Mouse (Mus musculus) CH12.LX (cell line): ENCODE measurements around the gene Sarnp. TPM values are rescaled to one million over a fixed set of nuclear protein-coding genes. Genes with fewer than 3 reads are reported as not detected.

Source experiments
- DNase-seq: peaks from one replicate; pipeline ENCODE4 v3.0.0-alpha.2; 2013; ENCODE audit errors: extremely low read depth
- H3K27ac ChIP-seq: 2 replicates; pipeline ENCODE4 v1.5.1; 2012; ENCODE audit warnings: low read depth, mild to moderate bottlenecking, control low read depth, moderate library complexity; ENCODE audit not compliant: insufficient read depth
- H3K27me3 ChIP-seq: replicated peaks from 2 replicates; pipeline ENCODE3; 2012; ENCODE audit warnings: inconsistent platforms
- H3K36me3 ChIP-seq, 2 experiments: replicated peaks in 1 of 2; 2 replicates each; pipeline versions ENCODE3 to v1.6.1; 2012; ENCODE audit warnings: inconsistent platforms in 1 of 2, low read length in 1 of 2, mild to moderate bottlenecking in 1 of 2, mixed read lengths in 1 of 2, moderate library complexity in 1 of 2; ENCODE audit not compliant: control insufficient read depth in 1 of 2, insufficient read depth in 1 of 2
- H3K4me1 ChIP-seq, 2 experiments: 2 replicates each; pipeline ENCODE4 v1.6.1; 2012; ENCODE audit warnings: inconsistent platforms in 1 of 2, moderate library complexity in 1 of 2; ENCODE audit not compliant: insufficient read depth in 2 of 2, control insufficient read depth in 1 of 2
- H3K4me2 ChIP-seq: 2 replicates; pipeline ENCODE4 v1.6.1; 2012; ENCODE audit warnings: low read depth, mild to moderate bottlenecking, control low read depth; ENCODE audit not compliant: poor library complexity, insufficient read depth, severe bottlenecking
- H3K4me3 ChIP-seq, 3 experiments: fragments of 150-350 bp in 1 of 3; sonication (generic) in 1 of 3; replicated peaks in 1 of 3; 2 replicates each; pipeline versions ENCODE3 to v1.5.1; 2011 to 2012; ENCODE audit warnings: low read depth in 2 of 3, low read length in 2 of 3, mild to moderate bottlenecking in 2 of 3, moderate library complexity in 2 of 3, control low read depth in 1 of 3, improper control_type of control experiment in 1 of 3, inconsistent platforms in 1 of 3, mixed read lengths in 1 of 3; ENCODE audit not compliant: poor library complexity in 1 of 3
- H3K79me2 ChIP-seq: replicated peaks from 2 replicates; pipeline ENCODE4 v1.6.1; 2012; ENCODE audit warnings: mild to moderate bottlenecking, moderate library complexity; ENCODE audit not compliant: control insufficient read depth, poor library complexity, insufficient read depth, severe bottlenecking; ENCODE audit errors: extremely low read depth
- H3K9ac ChIP-seq: 2 replicates; pipeline ENCODE4 v1.6.1; 2012; ENCODE audit warnings: low read depth, mild to moderate bottlenecking, control low read depth, moderate library complexity; ENCODE audit not compliant: insufficient read depth
- H3K9me3 ChIP-seq: replicated peaks from 2 replicates; pipeline ENCODE3; 2012; ENCODE audit warnings: low read length, inconsistent platforms, mixed read lengths
- CTCF ChIP-seq, 2 experiments: IDR thresholded peaks in 1 of 2; conservative IDR thresholded peaks in 1 of 2; 2 replicates each; pipeline ENCODE4 v1.5.1; 2011 to 2012; ENCODE audit warnings: low read depth in 2 of 2, low read length in 2 of 2, improper control_type of control experiment in 1 of 2, inconsistent platforms in 1 of 2, mild to moderate bottlenecking in 1 of 2, moderate library complexity in 1 of 2
- ELF1 ChIP-seq: IDR thresholded peaks from 2 replicates; pipeline ENCODE4 v1.6.1; 2014; ENCODE audit warnings: low read depth, mild to moderate bottlenecking, inconsistent platforms, low read length, improper control_type of control experiment
- EP300 ChIP-seq: IDR thresholded peaks from 2 replicates; pipeline ENCODE4 v1.6.1; 2011; ENCODE audit warnings: low read length, improper control_type of control experiment
- ETS1 ChIP-seq: conservative IDR thresholded peaks from 2 replicates; pipeline ENCODE4 v1.6.1; 2012; ENCODE audit warnings: low read depth, mild to moderate bottlenecking, inconsistent platforms, low read length, improper control_type of control experiment, moderate library complexity
- GABPA ChIP-seq: IDR thresholded peaks from 2 replicates; pipeline ENCODE4 v1.6.1; 2012; ENCODE audit warnings: low read depth, low read length, improper control_type of control experiment, inconsistent platforms; ENCODE audit not compliant: insufficient replicate concordance
- HCFC1 ChIP-seq: IDR thresholded peaks from 2 replicates; pipeline ENCODE4 v1.6.1; 2012; ENCODE audit warnings: low read depth, mild to moderate bottlenecking, inconsistent platforms, low read length, improper control_type of control experiment
- JUN ChIP-seq: IDR thresholded peaks from 2 replicates; pipeline ENCODE4 v1.6.1; 2011; ENCODE audit warnings: low read depth, mild to moderate bottlenecking, low read length, improper control_type of control experiment, moderate library complexity; ENCODE audit not compliant: insufficient read depth
- MAX ChIP-seq: IDR thresholded peaks from 2 replicates; pipeline ENCODE4 v1.6.1; 2011; ENCODE audit warnings: low read length, improper control_type of control experiment
- MXI1 ChIP-seq: IDR thresholded peaks from 2 replicates; pipeline ENCODE4 v1.6.1; 2011; ENCODE audit warnings: mild to moderate bottlenecking, low read depth, low read length, improper control_type of control experiment
- MYC ChIP-seq: IDR thresholded peaks from 2 replicates; pipeline ENCODE4 v1.6.1; 2011; ENCODE audit warnings: low read depth, mild to moderate bottlenecking, improper control_type of control experiment, low read length
- NELFE ChIP-seq: IDR thresholded peaks from 2 replicates; pipeline ENCODE4 v1.6.1; 2011; ENCODE audit warnings: low read depth, low read length, improper control_type of control experiment
- POLR2AphosphoS2 ChIP-seq: IDR thresholded peaks from 2 replicates; pipeline ENCODE4 v1.6.1; 2011; ENCODE audit warnings: low read depth, low read length, improper control_type of control experiment
- SMC3 ChIP-seq: IDR thresholded peaks from 2 replicates; pipeline ENCODE4 v1.6.1; 2011; ENCODE audit warnings: low read depth, low read length, improper control_type of control experiment
- TCF12 ChIP-seq: IDR thresholded peaks from 2 replicates; pipeline ENCODE4 v1.6.1; 2014; ENCODE audit warnings: low read depth, mild to moderate bottlenecking, inconsistent platforms, low read length, improper control_type of control experiment
- USF2 ChIP-seq: conservative IDR thresholded peaks from 2 replicates; pipeline ENCODE4 v1.6.1; 2011; ENCODE audit warnings: low read depth, low read length, improper control_type of control experiment
- ZMIZ1 ChIP-seq: IDR thresholded peaks from 2 replicates; pipeline ENCODE4 v1.6.1; 2012; ENCODE audit warnings: low read depth, mild to moderate bottlenecking, inconsistent platforms, low read length, improper control_type of control experiment
- ZNF384 ChIP-seq: IDR thresholded peaks from 2 replicates; pipeline ENCODE4 v1.6.1; 2012; ENCODE audit warnings: low read depth, low read length, improper control_type of control experiment, inconsistent platforms
- dilution Hi-C: fragments of 300-500 bp; cut with MboI; formaldehyde crosslinking; loops from 2 replicates; pipeline ENCODE4 v1.14.3; 2020; ENCODE audit warnings: low sequenced_read_pairs; ENCODE audit not compliant: extremely low pct_unique_long_range_greater_than_20kb, extremely low pct_ligation_motif_present
- in situ Hi-C: fragments of 300-500 bp; cut with MboI; formaldehyde crosslinking; loops from 3 replicates; pipeline ENCODE4 v1.14.3; 2019; ENCODE audit warnings: low sequenced_read_pairs, low pct_ligation_motif_present, low pct_unique_long_range_greater_than_20kb, mixed read lengths
- polyA plus RNA-seq: library from polyadenylated mRNA; unstranded; fragments of >175 nt; gene quantifications from 2 replicates; pipeline ENCODE4 v1.2.1, GENCODE M21; 2012; ENCODE audit warnings: low read depth; ENCODE audit not compliant: insufficient read length
- total RNA-seq, 2 experiments: library from RNA; depleted of rRNA; stranded (reverse); fragments of 300-350 nt in 1 of 2; fragments of >200 nt in 1 of 2; gene quantifications; 2 replicates each; pipeline ENCODE4 v1.2.3; 2012 to 2014

The Sarnp gene
- total and polyA plus RNA-seq, 3 experiments, result 75.4 to 283 (median 170) TPM

GRCm38 (mm10) chr10:128916665-128917064 is 99.5 kb downstream of the Sarnp start:
- H3K4me1 ChIP-seq, result peaks cover 3 to 8% of the 10 kb centered on the region in 2 experiments; a peak in 2 of 4 replicates
- H3K9me3 ChIP-seq, result no peaks in the 10 kb centered on the region
- in situ Hi-C loops (no loop called here), dilution Hi-C loops (no loop called here)
- DNase-seq, result no peak
- H3K27me3 ChIP-seq, result peaks cover 2% of the 10 kb centered on the region
- H3K4me2 ChIP-seq, result no peak overlapping the region
- peaks cover 11 to 48% of the 10 kb centered on the region in 2 experiments for H3K36me3 ChIP-seq
- H3K79me2 ChIP-seq, result no peaks in the 10 kb centered on the region
- no peak for TF ChIP-seq TCF12
- TF ChIP-seq GABPA, result no peak
- no peak for TF ChIP-seq MYC
- no peak for TF ChIP-seq ETS1
- no peak for TF ChIP-seq USF2
- TF ChIP-seq POLR2AphosphoS2, result no peak
- no peak for TF ChIP-seq JUN
- no peak for TF ChIP-seq NELFE
- TF ChIP-seq ELF1, result no peak
- no peak for TF ChIP-seq ZNF384
- TF ChIP-seq, all 38 proteins: peak for 0
- H3K9ac ChIP-seq, result no peak overlapping the region
- H3K4me3 ChIP-seq, result no peak overlapping the region
- no peak overlapping the region for H3K27ac ChIP-seq

GRCm38 (mm10) chr10:128917400-128917799 is 100.3 kb downstream of the Sarnp start:
- no peak overlapping the region for H3K4me3 ChIP-seq
- in situ Hi-C loops (no loop called here), dilution Hi-C loops (no loop called here)
- no peak overlapping the region for H3K27ac ChIP-seq
- H3K27me3 ChIP-seq, result peaks cover 2% of the 10 kb centered on the region
- H3K36me3 ChIP-seq, result peaks cover 11 to 48% of the 10 kb centered on the region in 2 experiments
- no peak overlapping the region for H3K9ac ChIP-seq
- TF ChIP-seq USF2 (no peak), ETS1 (no peak), EP300 (no peak), SMC3 (no peak), MXI1 (no peak), ZMIZ1 (no peak), HCFC1 (no peak), CTCF (conservative IDR thresholded peaks at IDR 0.05 in 1 of 2, IDR thresholded peaks at IDR 0.05 in 1 of 2; ENCODE audit: low read depth in 2 of 2, low read length in 2 of 2) (no peak), MAX (no peak)
- peaks cover 10 to 14% of the 10 kb centered on the region in 2 experiments for H3K4me1 ChIP-seq
- DNase-seq, result no peak
- H3K9me3 ChIP-seq, result no peaks in the 10 kb centered on the region
- H3K79me2 ChIP-seq, result no peaks in the 10 kb centered on the region
- H3K4me2 ChIP-seq, result no peak overlapping the region
